14 mouse cellular contexts compared by ENCODE assay signal in the genomic region with DNA sequence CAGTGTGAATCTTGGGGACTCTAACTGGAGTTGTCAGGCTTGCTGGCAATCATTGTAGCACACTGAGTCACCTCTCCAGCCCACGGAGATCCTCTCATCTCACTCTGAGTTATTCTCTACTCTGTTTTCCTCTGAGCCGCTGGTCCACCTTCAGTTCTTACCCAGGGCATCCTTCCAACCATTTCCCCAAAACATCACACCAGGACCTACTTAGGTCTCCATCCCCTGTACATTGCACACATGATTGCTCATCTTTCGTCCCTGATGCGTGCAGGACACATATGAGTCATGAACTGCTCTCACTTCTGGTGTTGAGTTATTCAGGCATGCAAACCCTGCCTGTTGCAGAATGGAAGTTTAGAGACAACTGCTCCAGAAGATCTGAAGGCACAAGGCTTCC.
DNase-seq lines count a peak whose midpoint lies in the region; ATAC-seq and TF ChIP-seq lines count a peak whose summit lies in the region.
"Had no signal": no experiment of that assay in that cellular context is flagged by ENCODE, and none has a peak within 500 bp of the region (broad histone marks: within the 10 kb centered on the region; RNA-seq: fewer than 3 reads in every experiment).

No protein-coding gene starts in this region.

- DNase-seq in gastrocnemius, adult 2 months: no peak
- no peak for DNase-seq in gastrocnemius, postnatal 14 days
- DNase-seq in 3T3-L1 (ENCODE audit: low read depth, low spot score): peak; percentile 75
- no peak for DNase-seq in cerebellum, postnatal 14 days
- no peak for DNase-seq in cerebellum, adult 18-20 months
- DNase-seq in lung, adult 18-20 months: no peak
- DNase-seq: adrenal gland, adult 8-10 months; gastrocnemius, postnatal 10 days; lung, embryonic 14.5 days had no signal

- intact Hi-C loops in gastrocnemius, adult 2 months (cut with DNase I): no loop called here
- intact Hi-C loops in gastrocnemius, postnatal 14 days (cut with DNase I; ENCODE audit: low total_unique reads): no loop called here

- ATAC-seq in embryonic facial prominence, embryonic 12.5 days (ENCODE audit: insufficient number of reproducible peaks, insufficient read depth, low FRiP score, low TSS enrichment): no peak
- ATAC-seq in limb, embryonic 15.5 days (ENCODE audit: insufficient number of reproducible peaks, low FRiP score, low TSS enrichment, low read depth): no peak
- ATAC-seq: forebrain, embryonic 13.5 days; inflammation-experienced regulatory T-cells, adult 6 months had no signal

- no peak overlapping the region for H3K4me2 ChIP-seq in embryonic facial prominence, embryonic 12.5 days (replicated peaks)
- no peak overlapping the region for H3K4me2 ChIP-seq in limb, embryonic 15.5 days
- H3K4me2 ChIP-seq: forebrain, embryonic 13.5 days; lung, embryonic 14.5 days; midbrain, embryonic 11.5 days had no signal

- no peak for TF ChIP-seq CTCF in gastrocnemius, adult 2 months (IDR thresholded peaks at IDR 0.05)

- H3K4me3 ChIP-seq in gastrocnemius, adult 2 months: no peak overlapping the region
- no peak overlapping the region for H3K4me3 ChIP-seq in embryonic facial prominence, embryonic 12.5 days
- H3K4me3 ChIP-seq in limb, embryonic 15.5 days: no peak overlapping the region
- H3K4me3 ChIP-seq: forebrain, embryonic 13.5 days had no signal

- no peaks in the 10 kb centered on the region for H3K36me3 ChIP-seq in embryonic facial prominence, embryonic 12.5 days
- H3K36me3 ChIP-seq in limb, embryonic 15.5 days: no peaks in the 10 kb centered on the region

- no peaks in the 10 kb centered on the region for H3K9me3 ChIP-seq in embryonic facial prominence, embryonic 12.5 days
- H3K9me3 ChIP-seq in limb, embryonic 15.5 days: no peaks in the 10 kb centered on the region
- H3K9me3 ChIP-seq: forebrain, embryonic 13.5 days had no signal

- WGBS in embryonic facial prominence, embryonic 12.5 days: 82% methylated on average over 4 of the region's 4 CpGs
- 76% methylated on average over 4 of the region's 4 CpGs for WGBS in limb, embryonic 15.5 days

- no peaks in the 10 kb centered on the region for H3K27me3 ChIP-seq in embryonic facial prominence, embryonic 12.5 days
- no peaks in the 10 kb centered on the region for H3K27me3 ChIP-seq in limb, embryonic 15.5 days

- peaks cover 73% of the 10 kb centered on the region for H3K4me1 ChIP-seq in embryonic facial prominence, embryonic 12.5 days
- H3K4me1 ChIP-seq in limb, embryonic 15.5 days: peaks cover 49% of the 10 kb centered on the region

- H3K27ac ChIP-seq in gastrocnemius, adult 2 months: 0 out of 2 replicates have a peak overlapping the region, but pooled peaks have one; percentile 5
- peak overlapping the region; percentile 98 for H3K27ac ChIP-seq in embryonic facial prominence, embryonic 12.5 days
- H3K27ac ChIP-seq in limb, embryonic 15.5 days: peak overlapping the region; percentile 33; the same call in 1 of the 2 replicates
- H3K27ac ChIP-seq: forebrain, embryonic 13.5 days had no signal

- no peak overlapping the region for H3K9ac ChIP-seq in embryonic facial prominence, embryonic 12.5 days
- no peak overlapping the region for H3K9ac ChIP-seq in limb, embryonic 15.5 days
- H3K9ac ChIP-seq: forebrain, embryonic 13.5 days; lung, embryonic 14.5 days had no signal

Comparison
In these comparisons a context has a peak if more than half of its experiments do, and no peak if none do; other contexts are left out.
1. H3K27ac ChIP-seq: peak in every context shown above with its lines; median percentile 98 in embryonic facial prominence, embryonic 12.5 days; 33 in limb, embryonic 15.5 days; 5 in gastrocnemius, adult 2 months.